Mouse (Mus musculus): ENCODE measurements around the gene Bbox1. TPM values are rescaled to one million over a fixed set of nuclear protein-coding genes. Genes with fewer than 3 reads are reported as not detected.

Gene Bbox1
- 0.10 and 0.14 TPM in 2 replicates for polyA plus RNA-seq (2015; fragmentation: Nextera tagmentation; extraction: Ambion mirVana)

DNA sequence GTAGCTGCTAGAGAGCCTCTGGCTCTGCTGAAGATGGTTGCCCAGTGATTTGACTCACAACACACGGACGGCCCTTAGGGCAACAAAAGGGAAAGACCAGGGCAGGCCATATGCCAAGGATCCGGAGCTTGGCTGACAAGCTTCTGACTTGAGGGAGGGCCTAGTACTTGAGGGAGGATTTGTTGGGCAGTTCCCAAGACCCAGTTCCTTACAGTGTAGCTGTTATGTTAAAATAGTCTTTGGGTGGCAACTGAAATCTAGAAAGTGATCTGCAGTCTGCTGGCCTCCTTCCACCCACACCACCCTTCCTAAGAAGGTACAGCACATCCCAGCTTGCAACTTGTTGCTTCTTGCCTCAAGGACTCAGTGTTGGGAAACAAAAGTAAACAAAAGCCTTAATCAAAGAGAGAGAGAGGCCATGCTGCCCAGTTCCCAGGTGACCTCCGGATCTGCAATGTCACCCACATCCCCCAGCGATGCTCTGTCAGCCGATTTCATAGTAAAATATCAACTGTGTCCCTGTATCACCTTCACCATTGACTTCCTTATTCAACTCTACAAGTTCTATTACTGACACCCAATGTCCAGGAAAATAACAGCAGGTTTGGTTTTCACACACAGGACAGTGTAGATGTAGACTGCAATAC lies at the start of gene Bbox1:
TSS of gene Bbox1 (minus strand) at position 52 of the 647 bp plus-strand sequence.
- WGBS: 78% methylated on average over 6 of the region's 6 CpGs

GRCm38 (mm10) chr2:110363855-110364254 lies 49.5 kb upstream of the Bbox1 start:
- H3K4me2 ChIP-seq: no peak overlapping the region
- no peak for ATAC-seq (replicated peaks; ENCODE audit: low FRiP score)
- WGBS: 59% methylated on average over 3 of the region's 3 CpGs

More for the DNA sequence above, at the start of gene Bbox1:
- no peaks in the 10 kb centered on the region for H3K36me3 ChIP-seq
- H3K27ac ChIP-seq: no peak within 1 kb of the TSS
- ATAC-seq (replicated peaks; ENCODE audit: low FRiP score): no peak
- no peaks in the 10 kb centered on the region for H3K27me3 ChIP-seq
- H3K9ac ChIP-seq: no peak within 1 kb of the TSS
- no peak within 1 kb of the TSS for H3K4me2 ChIP-seq
- no peak within 1 kb of the TSS for H3K4me3 ChIP-seq (replicated peaks)
- H3K4me1 ChIP-seq: no peaks in the 10 kb centered on the region
- no peaks in the 10 kb centered on the region for H3K9me3 ChIP-seq (replicated peaks)

DNA sequence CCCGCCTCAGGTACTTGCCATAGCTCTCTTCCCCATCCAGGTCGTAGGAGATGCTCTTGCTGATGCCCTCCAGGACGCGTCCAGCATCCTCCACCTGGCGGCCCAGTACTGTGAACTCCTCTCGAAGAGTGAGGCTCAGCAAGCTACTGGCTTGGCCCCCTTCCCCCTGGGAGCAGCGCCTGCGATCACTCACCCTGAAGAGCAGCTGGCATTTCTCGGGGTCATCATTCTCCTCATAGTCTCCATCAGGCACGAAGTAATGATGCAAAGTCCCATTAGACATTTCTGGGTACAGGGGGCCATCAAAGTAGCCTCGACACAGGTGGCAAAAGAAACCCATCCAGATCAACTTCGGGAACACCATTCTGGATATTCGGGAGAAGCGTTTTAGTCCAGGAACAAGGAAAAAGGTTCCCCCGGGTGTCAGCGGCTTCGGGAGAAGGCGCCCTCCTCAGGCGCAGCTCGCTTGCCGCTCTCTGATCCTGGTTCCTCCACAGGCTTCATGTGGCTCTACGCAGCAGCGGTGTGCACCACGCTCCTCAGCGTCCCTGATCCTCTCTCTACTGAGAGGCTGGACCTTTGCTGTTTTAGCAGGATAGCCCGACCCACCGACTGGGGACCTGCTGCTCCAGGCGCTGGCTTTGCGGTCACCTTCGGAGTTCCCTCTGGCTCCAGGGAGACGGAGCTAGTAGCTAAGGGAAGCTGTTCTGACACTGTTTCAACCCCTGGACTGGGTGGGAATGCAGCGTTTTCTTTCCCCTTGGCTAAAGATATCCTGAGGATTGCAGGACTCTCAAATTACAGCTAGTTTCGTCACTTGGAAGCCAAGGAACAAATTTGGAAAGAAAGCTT lies 48.3 kb upstream of the Bbox1 start, which contains the start of gene Fibin:
TSS of gene Fibin (minus strand) at position 752 of the 852 bp plus-strand sequence.
- ATAC-seq (replicated peaks; ENCODE audit: low FRiP score): peak; percentile 93
- no peaks in the 10 kb centered on the region for H3K9me3 ChIP-seq (replicated peaks)
- WGBS: 1% methylated on average over 33 of the region's 33 CpGs
- peak within 1 kb of the TSS; percentile 87 for H3K4me2 ChIP-seq
- peaks cover 3% of the 10 kb centered on the region; the same call in 1 of the 2 replicates for H3K4me1 ChIP-seq
- H3K36me3 ChIP-seq: no peaks in the 10 kb centered on the region
- 0 out of 2 replicates have a peak, but pooled peaks cover 3% of the 10 kb centered on the region for H3K27me3 ChIP-seq
- peak within 1 kb of the TSS; percentile 51 for H3K4me3 ChIP-seq (replicated peaks)
- peak within 1 kb of the TSS; percentile 42 for H3K9ac ChIP-seq
- peak within 1 kb of the TSS; percentile 66 for H3K27ac ChIP-seq

More at GRCm38 (mm10) chr2:110363855-110364254, 49.5 kb upstream of the Bbox1 start:
- peaks cover 3% of the 10 kb centered on the region; the same call in 1 of the 2 replicates for H3K4me1 ChIP-seq
- H3K9ac ChIP-seq: no peak overlapping the region
- no peak overlapping the region for H3K27ac ChIP-seq
- H3K4me3 ChIP-seq (replicated peaks): no peak overlapping the region
- no peaks in the 10 kb centered on the region for H3K9me3 ChIP-seq (replicated peaks)
- 0 out of 2 replicates have a peak, but pooled peaks cover 3% of the 10 kb centered on the region for H3K27me3 ChIP-seq
- H3K36me3 ChIP-seq: no peaks in the 10 kb centered on the region

GRCm38 (mm10) chr2:110353302-110353970 lies 39.1 kb upstream of the Bbox1 start:
- 86% methylated on average over 5 of the region's 5 CpGs for WGBS
- no peak for ATAC-seq (replicated peaks; ENCODE audit: low FRiP score)
- Histone ChIP-seq H3K27ac (no peak overlapping the region), H3K9me3 (replicated peaks) (no peaks in the 10 kb centered on the region), H3K4me1 (no peaks in the 10 kb centered on the region), H3K4me2 (no peak overlapping the region), H3K9ac (no peak overlapping the region), H3K27me3 (no peaks in the 10 kb centered on the region), H3K4me3 (replicated peaks) (no peak overlapping the region), H3K36me3 (no peaks in the 10 kb centered on the region)

GRCm38 (mm10) chr2:110351843-110352251 lies 37.5 kb upstream of the Bbox1 start:
- Histone ChIP-seq H3K4me2 (no peak overlapping the region), H3K9ac (no peak overlapping the region), H3K27ac (no peak overlapping the region), H3K27me3 (no peaks in the 10 kb centered on the region), H3K36me3 (no peaks in the 10 kb centered on the region), H3K4me3 (replicated peaks) (no peak overlapping the region), H3K9me3 (replicated peaks) (no peaks in the 10 kb centered on the region), H3K4me1 (no peaks in the 10 kb centered on the region)
- no peak for ATAC-seq (replicated peaks; ENCODE audit: low FRiP score)
- 72% methylated on average over 5 of the region's 5 CpGs for WGBS

GRCm38 (mm10) chr2:110351406-110351805 lies 37.0 kb upstream of the Bbox1 start:
- Histone ChIP-seq H3K27ac (no peak overlapping the region), H3K4me2 (no peak overlapping the region), H3K27me3 (no peaks in the 10 kb centered on the region), H3K9ac (no peak overlapping the region), H3K4me1 (no peaks in the 10 kb centered on the region), H3K9me3 (replicated peaks) (no peaks in the 10 kb centered on the region), H3K4me3 (replicated peaks) (no peak overlapping the region), H3K36me3 (no peaks in the 10 kb centered on the region)
- 76% methylated on average over 1 of the region's 1 CpGs for WGBS
- ATAC-seq (replicated peaks; ENCODE audit: low FRiP score): no peak

GRCm38 (mm10) chr2:110328953-110329352 lies 14.6 kb upstream of the Bbox1 start:
- H3K9me3 ChIP-seq (replicated peaks): no peaks in the 10 kb centered on the region
- H3K4me1 ChIP-seq: no peaks in the 10 kb centered on the region
- H3K4me3 ChIP-seq (replicated peaks): no peak overlapping the region
- no peaks in the 10 kb centered on the region for H3K27me3 ChIP-seq
- no peaks in the 10 kb centered on the region for H3K36me3 ChIP-seq
- H3K9ac ChIP-seq: no peak overlapping the region
- H3K27ac ChIP-seq: no peak overlapping the region
- H3K4me2 ChIP-seq: no peak overlapping the region
- ATAC-seq (replicated peaks; ENCODE audit: low FRiP score): no peak

DNA sequence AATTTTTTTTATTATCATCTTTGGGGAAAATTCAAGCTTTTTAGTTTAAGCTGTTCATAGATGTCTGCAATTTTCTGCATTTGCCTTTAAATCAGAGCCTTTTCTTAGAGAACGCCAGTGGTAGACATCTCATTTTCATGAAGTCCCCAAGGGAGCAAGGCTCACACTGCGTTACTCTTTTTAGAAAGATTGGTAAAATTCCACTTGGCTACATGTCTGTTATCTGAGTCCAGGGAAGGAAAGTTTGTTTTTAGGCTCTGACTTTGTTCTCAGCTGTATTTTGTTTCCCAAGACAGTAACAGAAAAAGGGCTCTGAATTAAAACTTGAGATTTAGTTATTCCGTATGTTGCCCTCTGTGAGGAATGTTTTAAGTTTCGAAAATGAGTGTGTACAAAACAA lies 5.6 kb upstream of the Bbox1 start:
- Histone ChIP-seq H3K9me3 (replicated peaks) (no peaks in the 10 kb centered on the region), H3K4me2 (no peak overlapping the region), H3K27ac (no peak overlapping the region), H3K36me3 (no peaks in the 10 kb centered on the region), H3K9ac (no peak overlapping the region), H3K27me3 (no peaks in the 10 kb centered on the region), H3K4me1 (no peaks in the 10 kb centered on the region), H3K4me3 (replicated peaks) (no peak overlapping the region)
- WGBS: 65% methylated on average over 4 of the region's 4 CpGs
- no peak for ATAC-seq (replicated peaks; ENCODE audit: low FRiP score)

DNA sequence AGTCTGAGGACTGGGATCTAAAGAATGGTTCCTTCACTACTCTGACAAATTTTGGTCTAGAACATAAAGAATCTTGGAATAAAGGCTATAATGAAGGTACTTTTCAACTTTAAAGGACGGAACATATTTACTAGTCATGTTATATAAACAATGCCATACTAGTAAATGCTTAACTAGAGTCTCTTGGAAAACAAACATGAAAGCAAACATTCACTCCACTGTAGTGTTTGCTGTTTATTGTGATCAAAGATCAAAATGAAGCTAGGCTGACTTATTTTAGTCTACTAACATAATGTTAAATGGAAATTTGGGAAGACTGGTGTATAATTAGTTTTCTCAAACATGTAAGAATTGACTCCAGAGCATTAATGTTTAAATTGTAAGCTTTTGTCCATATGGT lies 4.9 kb upstream of the Bbox1 start:
- 82% methylated on average over 1 of the region's 1 CpGs for WGBS
- ATAC-seq (replicated peaks; ENCODE audit: low FRiP score): no peak
- H3K4me1 ChIP-seq: no peaks in the 10 kb centered on the region
- H3K4me3 ChIP-seq (replicated peaks): no peak overlapping the region
- H3K9me3 ChIP-seq (replicated peaks): no peaks in the 10 kb centered on the region
- H3K36me3 ChIP-seq: no peaks in the 10 kb centered on the region
- H3K27me3 ChIP-seq: no peaks in the 10 kb centered on the region
- no peak overlapping the region for H3K9ac ChIP-seq
- no peak overlapping the region for H3K27ac ChIP-seq
- no peak overlapping the region for H3K4me2 ChIP-seq

- 97% methylated on average over 1 of the region's 1 CpGs for WGBS
- Histone ChIP-seq H3K27ac (no peak overlapping the region), H3K36me3 (no peaks in the 10 kb centered on the region), H3K4me2 (no peak overlapping the region), H3K4me1 (no peaks in the 10 kb centered on the region), H3K9ac (no peak overlapping the region), H3K9me3 (replicated peaks) (no peaks in the 10 kb centered on the region), H3K4me3 (replicated peaks) (no peak overlapping the region), H3K27me3 (no peaks in the 10 kb centered on the region)
- ATAC-seq (replicated peaks; ENCODE audit: low FRiP score): no peak
Measured at GRCm38 (mm10) chr2:110318719-110319118, 4.4 kb upstream of the Bbox1 start.

GRCm38 (mm10) chr2:110316116-110316883 lies 1.9 kb upstream of the Bbox1 start:
- H3K4me1 ChIP-seq: no peaks in the 10 kb centered on the region
- peak; percentile 93 for ATAC-seq (replicated peaks; ENCODE audit: low FRiP score)
- no peak overlapping the region for H3K27ac ChIP-seq
- no peak overlapping the region for H3K4me2 ChIP-seq
- no peak overlapping the region for H3K4me3 ChIP-seq (replicated peaks)
- WGBS: 26% methylated on average over 3 of the region's 3 CpGs
- no peaks in the 10 kb centered on the region for H3K9me3 ChIP-seq (replicated peaks)
- H3K36me3 ChIP-seq: no peaks in the 10 kb centered on the region
- H3K27me3 ChIP-seq: no peaks in the 10 kb centered on the region
- H3K9ac ChIP-seq: no peak overlapping the region
